Mouse (Mus musculus) brain, embryonic 14.5 days (tissue): ENCODE results near the gene Gm17324.

Experiments
- CTCF ChIP-seq: fragments of 200-500 bp; IDR thresholded peaks from 2 replicates; pipeline ENCODE4 v1.5.1; 2012; ENCODE audit warnings: inconsistent platforms, mild to moderate bottlenecking, moderate library complexity, borderline replicate concordance; ENCODE audit not compliant: insufficient read depth, insufficient read length; ENCODE audit errors: extremely low read depth
- POLR2A ChIP-seq: fragments of 200-500 bp; IDR thresholded peaks from 2 replicates; pipeline ENCODE4 v1.6.1; 2012; ENCODE audit warnings: mild to moderate bottlenecking, inconsistent platforms, borderline replicate concordance; ENCODE audit not compliant: poor library complexity, insufficient read depth, insufficient read length, severe bottlenecking; ENCODE audit errors: extremely low read depth

- TF ChIP-seq CTCF (no peak), POLR2A (no peak)
Observed at GRCm38 (mm10) chr9:78473588-78473987, 25.0 kb upstream of the Gm17324 start.
